Mouse (Mus musculus) midbrain, embryonic 16.5 days (tissue): ENCODE measurements around the gene Pbrm1. TPM values are rescaled to one million over a fixed set of nuclear protein-coding genes. Genes with fewer than 3 reads are reported as not detected.

Experiments
- ATAC-seq: fragments of 200-750 bp; cut with Nextera tagmentation; 2 replicates; pipeline ENCODE4 v1.8.0; 2017; ENCODE audit warnings: moderate TSS enrichment
- H3K27ac ChIP-seq: fragments of 300-500 bp; sonication (generic); 2 replicates; pipeline ENCODE4 v1.5.1; 2014; ENCODE audit warnings: mild to moderate bottlenecking, low read length, mixed read lengths
- H3K27me3 ChIP-seq: fragments of 300-500 bp; sonication (generic); 2 replicates; pipeline ENCODE4 v1.6.1; 2014; ENCODE audit warnings: low read depth, low read length, mixed read lengths; ENCODE audit not compliant: control insufficient read depth, insufficient read depth
- H3K36me3 ChIP-seq: fragments of 300-500 bp; sonication (generic); 2 replicates; pipeline ENCODE4 v1.6.1; 2014; ENCODE audit warnings: mild to moderate bottlenecking, low read length, moderate library complexity, mixed read lengths; ENCODE audit not compliant: control insufficient read depth, insufficient read depth
- H3K4me1 ChIP-seq: fragments of 300-500 bp; sonication (generic); 2 replicates; pipeline ENCODE4 v1.6.1; 2014; ENCODE audit warnings: mild to moderate bottlenecking, low read length, mixed read lengths; ENCODE audit not compliant: control insufficient read depth, insufficient read depth
- H3K4me2 ChIP-seq: fragments of 300-500 bp; sonication (generic); 2 replicates; pipeline ENCODE4 v1.6.1; 2014; ENCODE audit warnings: mild to moderate bottlenecking, low read length, mixed read lengths
- H3K4me3 ChIP-seq: fragments of 300-500 bp; sonication (generic); 2 replicates; pipeline ENCODE4 v1.5.1; 2014; ENCODE audit warnings: low read depth, mild to moderate bottlenecking, low read length, moderate library complexity, mixed read lengths
- H3K9ac ChIP-seq: fragments of 300-500 bp; sonication (generic); 2 replicates; pipeline ENCODE4 v1.6.1; 2014; ENCODE audit warnings: low read depth, low read length, mixed read lengths
- H3K9me3 ChIP-seq: fragments of 300-500 bp; sonication (generic); replicated peaks from 2 replicates; pipeline ENCODE4 v1.6.1; 2014; ENCODE audit warnings: mild to moderate bottlenecking, low read length, mixed read lengths; ENCODE audit not compliant: control insufficient read depth, poor library complexity, severe bottlenecking
- WGBS: fragments of 180-500 bp; shearing (Covaris S2); extraction: QIAGEN DNeasy Blood & Tissue Kit; methylation state at CpG from one replicate; pipeline ENCODE4 v1.1.7; 2014; 5-methylcytosine and 5-hydroxymethylcytosine counted together
- polyA plus RNA-seq: library from polyadenylated mRNA; unstranded; fragments of >200 nt; fragmentation: Nextera tagmentation; extraction: Ambion mirVana; gene quantifications from 2 replicates; pipeline ENCODE4 v1.2.1, GENCODE M21; 2015

Pbrm1 gene
- 118 and 128 TPM in 2 replicates for polyA plus RNA-seq

DNA sequence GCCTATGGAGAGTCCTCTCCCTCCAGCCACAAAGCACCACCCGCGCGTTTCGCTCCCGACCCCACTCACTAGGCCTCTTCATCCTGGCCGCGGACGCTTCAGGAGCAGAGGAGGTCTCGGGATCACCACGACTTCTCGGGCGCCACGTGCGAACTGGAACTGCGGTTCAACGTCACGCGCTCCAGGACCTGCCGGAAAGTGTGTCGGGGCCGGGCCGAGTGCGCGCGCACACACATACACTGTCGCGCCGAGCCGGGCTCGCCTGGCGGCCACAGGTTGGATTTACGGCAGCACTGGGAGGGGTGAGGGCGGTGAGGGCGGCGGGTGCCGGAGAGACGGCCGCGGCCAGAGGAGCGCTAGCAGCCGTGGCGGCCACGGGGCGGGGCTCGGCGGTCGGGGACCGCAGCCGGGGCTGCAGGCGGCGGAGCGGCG is at the start of gene Pbrm1, which contains the start of gene Gnl3:
Pbrm1 (plus strand) TSS at position 279 of the 432 bp plus-strand sequence.
Gnl3 (minus strand) TSS at position 293 of the 432 bp plus-strand sequence.
- H3K4me2 ChIP-seq = peak within 1 kb of the TSS; percentile 70
- ATAC-seq = peak; percentile 95
- peaks cover 15% of the 10 kb centered on the region for H3K36me3 ChIP-seq
- peaks cover 29% of the 10 kb centered on the region for H3K4me1 ChIP-seq
- WGBS = under 1% methylated on average over 42 of the region's 53 CpGs
- H3K4me3 ChIP-seq = peak within 1 kb of the TSS; percentile 84
- H3K9ac ChIP-seq = peak within 1 kb of the TSS; percentile 85
- no peaks in the 10 kb centered on the region for H3K27me3 ChIP-seq
- H3K9me3 ChIP-seq = no peaks in the 10 kb centered on the region
- peak within 1 kb of the TSS; percentile 98 for H3K27ac ChIP-seq

DNA sequence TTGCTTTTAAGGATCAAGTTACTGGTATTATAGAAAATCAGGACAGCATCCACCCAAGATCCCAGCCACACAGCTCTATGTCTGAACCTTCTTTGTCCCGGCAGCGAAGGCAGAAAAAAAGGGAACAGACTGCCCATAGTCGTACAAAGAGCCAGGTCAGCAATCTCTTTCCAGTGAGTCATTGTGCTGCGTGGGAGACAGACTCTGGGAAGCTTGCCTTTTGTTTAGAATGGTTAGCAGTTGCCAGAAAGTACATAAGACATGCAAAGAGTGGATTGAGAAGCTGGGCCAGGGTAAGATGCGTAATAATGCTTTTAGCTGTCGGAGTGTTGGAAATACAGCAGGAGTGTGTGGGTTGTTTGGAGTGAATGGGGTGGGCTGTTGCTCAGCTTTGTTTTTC is 44.7 kb upstream of the Pbrm1 start:
- no peaks in the 10 kb centered on the region for H3K4me1 ChIP-seq
- ATAC-seq = no peak
- H3K4me2 ChIP-seq = no peak overlapping the region
- H3K27ac ChIP-seq = peak overlapping the region; percentile 18; the same call in 1 of the 2 replicates
- no peak overlapping the region for H3K9ac ChIP-seq
- WGBS = 41% methylated on average over 6 of the region's 6 CpGs
- no peaks in the 10 kb centered on the region for H3K9me3 ChIP-seq
- H3K36me3 ChIP-seq = peaks cover 34% of the 10 kb centered on the region
- no peaks in the 10 kb centered on the region for H3K27me3 ChIP-seq
- H3K4me3 ChIP-seq = no peak overlapping the region

DNA sequence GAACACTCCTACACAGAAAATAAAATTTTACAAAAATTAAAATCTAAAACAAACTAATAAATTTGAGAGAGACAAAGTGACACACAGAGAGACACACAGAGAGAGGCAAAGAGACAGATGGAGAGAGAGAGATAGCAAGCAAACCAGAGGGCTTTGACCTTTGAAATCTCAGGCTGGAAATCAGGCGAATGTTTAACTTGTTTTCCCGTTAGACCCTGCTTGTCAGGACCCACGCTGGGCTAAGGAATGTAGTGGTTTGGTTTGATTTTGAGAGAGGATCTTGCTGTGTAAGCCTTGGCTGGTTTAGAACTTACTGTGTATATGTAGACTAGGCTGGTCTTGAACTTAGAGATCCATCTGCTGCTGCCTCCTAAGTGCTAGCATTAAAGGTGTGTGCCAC is 42.7 kb upstream of the Pbrm1 start:
- H3K4me2 ChIP-seq = no peak overlapping the region
- ATAC-seq = no peak
- no peak overlapping the region for H3K9ac ChIP-seq
- no peak overlapping the region for H3K27ac ChIP-seq
- WGBS = 85% methylated on average over 3 of the region's 3 CpGs
- H3K4me3 ChIP-seq = no peak overlapping the region
- H3K4me1 ChIP-seq = no peaks in the 10 kb centered on the region
- H3K9me3 ChIP-seq = no peaks in the 10 kb centered on the region
- peaks cover 23% of the 10 kb centered on the region for H3K36me3 ChIP-seq
- H3K27me3 ChIP-seq = no peaks in the 10 kb centered on the region

DNA sequence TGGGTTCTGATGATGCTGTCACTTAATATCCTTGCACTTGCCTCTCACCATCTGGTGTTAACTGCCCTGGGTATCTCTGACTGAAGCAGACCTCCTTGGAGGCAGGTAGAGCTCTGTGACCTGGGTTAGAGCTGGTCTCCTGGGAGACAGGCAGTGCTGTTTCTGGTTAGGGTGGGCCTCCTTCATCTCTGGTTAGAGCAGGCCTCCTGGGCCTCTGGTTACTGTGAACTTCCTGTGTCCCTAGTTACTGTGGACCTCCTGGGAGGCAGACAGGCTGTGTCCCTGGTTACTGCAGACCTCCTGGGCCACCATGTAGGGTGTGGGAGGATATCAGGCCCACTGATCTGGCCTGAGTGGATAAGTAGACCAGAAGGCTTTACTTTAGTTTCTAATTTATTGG is 22.5 kb upstream of the Pbrm1 start:
- Histone ChIP-seq H3K4me2 (no peak overlapping the region), H3K9ac (no peak overlapping the region), H3K36me3 (no peaks in the 10 kb centered on the region; the same call in 1 of the 2 replicates), H3K9me3 (no peaks in the 10 kb centered on the region), H3K27me3 (no peaks in the 10 kb centered on the region), H3K4me3 (no peak overlapping the region), H3K4me1 (peaks cover 8% of the 10 kb centered on the region), H3K27ac (no peak overlapping the region)
- ATAC-seq = no peak

DNA sequence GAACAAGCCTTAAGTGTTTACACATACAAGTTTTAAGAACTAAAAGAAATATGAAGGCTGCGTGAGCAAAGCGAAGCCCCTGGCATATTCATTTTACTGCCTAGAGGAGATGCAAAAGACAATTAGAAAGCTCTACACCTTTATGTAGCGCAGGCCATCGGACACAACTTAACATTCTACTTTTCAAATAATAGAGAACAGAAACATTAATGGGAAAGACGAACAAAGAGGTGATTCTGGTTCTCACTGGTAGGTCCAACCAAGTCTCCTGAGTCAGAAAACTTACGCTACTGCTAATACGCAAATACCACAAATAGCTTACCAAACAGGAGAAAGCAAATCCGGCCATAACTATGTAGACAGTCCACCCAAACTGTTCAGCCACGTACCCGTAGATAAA is 18.6 kb upstream of the Pbrm1 start:
- no peak for ATAC-seq
- H3K27me3 ChIP-seq = no peaks in the 10 kb centered on the region
- H3K36me3 ChIP-seq = no peaks in the 10 kb centered on the region; the same call in 1 of the 2 replicates
- peak overlapping the region; percentile 93 for H3K4me3 ChIP-seq
- H3K4me1 ChIP-seq = peaks cover 18% of the 10 kb centered on the region
- no peaks in the 10 kb centered on the region for H3K9me3 ChIP-seq
- 67% methylated on average over 10 of the region's 10 CpGs for WGBS
- H3K9ac ChIP-seq = peak overlapping the region; percentile 96
- no peak overlapping the region for H3K27ac ChIP-seq
- H3K4me2 ChIP-seq = peak overlapping the region; percentile 84

DNA sequence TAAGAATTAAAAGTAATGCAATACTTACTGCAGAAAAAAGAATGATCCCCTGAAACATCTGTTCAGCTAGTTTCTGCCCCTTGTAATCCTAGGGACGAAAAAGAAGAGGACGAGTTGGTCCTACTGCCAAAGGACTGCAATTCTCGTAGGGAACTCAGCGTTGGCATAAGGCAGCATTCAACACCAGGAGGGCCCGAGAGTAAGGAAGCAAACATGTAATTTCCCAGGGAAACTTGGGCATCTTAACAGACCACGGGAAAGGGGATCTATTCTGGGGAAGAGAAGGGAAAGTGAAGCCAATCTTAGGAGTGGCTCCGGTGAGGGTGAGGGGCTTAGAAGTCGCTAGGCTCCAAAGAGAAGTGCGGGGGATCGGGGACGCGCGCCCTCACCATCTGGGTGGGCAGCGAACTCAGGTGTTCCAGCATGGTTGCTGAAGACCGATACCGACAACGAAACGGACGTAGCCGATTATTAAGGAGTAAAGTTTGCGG is 18.1 kb upstream of the Pbrm1 start:
- peak overlapping the region; percentile 96 for H3K9ac ChIP-seq
- WGBS = under 1% methylated on average over 21 of the region's 21 CpGs
- peaks cover 18% of the 10 kb centered on the region for H3K4me1 ChIP-seq
- peak overlapping the region; percentile 93 for H3K4me3 ChIP-seq
- no peaks in the 10 kb centered on the region; the same call in 1 of the 2 replicates for H3K36me3 ChIP-seq
- H3K27me3 ChIP-seq = no peaks in the 10 kb centered on the region
- peak; percentile 2; the same call in 1 of the 2 replicates for ATAC-seq
- H3K4me2 ChIP-seq = peak overlapping the region; percentile 84
- H3K9me3 ChIP-seq = no peaks in the 10 kb centered on the region
- peak overlapping the region; percentile 96 for H3K27ac ChIP-seq

DNA sequence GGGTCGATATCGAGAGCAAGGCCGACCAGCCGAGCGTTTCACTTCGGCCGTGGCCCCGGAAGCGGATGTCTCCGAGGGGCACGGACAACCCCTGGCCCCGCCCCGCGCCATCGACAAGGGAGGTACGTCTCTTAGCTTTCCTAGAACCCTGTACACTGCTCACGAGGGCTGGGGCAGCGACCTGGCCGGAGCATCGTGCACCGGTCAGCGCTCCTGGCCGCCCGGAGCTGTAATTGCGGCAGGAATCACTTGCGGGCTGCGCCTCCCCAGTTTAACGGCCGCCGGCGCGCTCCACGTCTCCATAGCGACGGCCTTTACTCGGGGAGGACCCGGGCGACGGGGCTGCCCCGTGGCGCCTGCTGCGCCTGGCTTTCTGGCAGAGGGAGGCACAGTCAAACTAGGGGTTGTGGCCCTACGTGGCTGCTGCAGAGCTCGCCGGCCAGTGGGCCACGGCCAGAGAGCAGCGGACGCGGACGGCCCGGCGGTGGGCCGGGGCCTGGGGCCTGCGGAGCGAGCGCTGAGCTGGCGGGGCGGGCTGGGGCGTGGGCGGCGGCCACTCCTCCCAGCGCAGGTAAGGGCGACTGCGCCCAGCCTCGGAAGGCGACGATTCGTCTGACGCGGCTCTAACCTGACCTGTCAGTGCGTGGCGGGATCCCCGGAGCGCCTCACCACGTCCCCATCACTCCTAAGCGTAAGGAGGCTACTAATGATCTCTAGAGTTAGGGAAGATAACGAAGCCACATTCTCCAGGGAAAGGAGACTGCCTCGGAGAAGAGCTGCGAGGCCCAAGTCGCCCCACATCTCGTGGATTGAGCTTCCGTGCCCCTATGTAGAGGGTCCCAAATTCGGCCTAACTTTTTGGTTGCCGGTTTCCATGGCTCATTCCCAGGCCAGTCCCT is 17.4 kb upstream of the Pbrm1 start, which contains the start of the genes Glt8d1 and Spcs1:
Glt8d1 (plus strand) TSS at position 94 of the 899 bp plus-strand sequence.
Spcs1 (minus strand) TSS at position 366 of the 899 bp plus-strand sequence.
- peak; percentile 96 for ATAC-seq
- no peaks in the 10 kb centered on the region; the same call in 1 of the 2 replicates for H3K36me3 ChIP-seq
- H3K4me3 ChIP-seq = peak within 1 kb of the TSS; percentile 93
- H3K27ac ChIP-seq = peak within 1 kb of the TSS; percentile 96
- peaks cover 18% of the 10 kb centered on the region for H3K4me1 ChIP-seq
- peak within 1 kb of the TSS; percentile 84 for H3K4me2 ChIP-seq
- peak within 1 kb of the TSS; percentile 96 for H3K9ac ChIP-seq
- no peaks in the 10 kb centered on the region for H3K27me3 ChIP-seq
- under 1% methylated on average over 83 of the region's 84 CpGs for WGBS
- H3K9me3 ChIP-seq = no peaks in the 10 kb centered on the region

DNA sequence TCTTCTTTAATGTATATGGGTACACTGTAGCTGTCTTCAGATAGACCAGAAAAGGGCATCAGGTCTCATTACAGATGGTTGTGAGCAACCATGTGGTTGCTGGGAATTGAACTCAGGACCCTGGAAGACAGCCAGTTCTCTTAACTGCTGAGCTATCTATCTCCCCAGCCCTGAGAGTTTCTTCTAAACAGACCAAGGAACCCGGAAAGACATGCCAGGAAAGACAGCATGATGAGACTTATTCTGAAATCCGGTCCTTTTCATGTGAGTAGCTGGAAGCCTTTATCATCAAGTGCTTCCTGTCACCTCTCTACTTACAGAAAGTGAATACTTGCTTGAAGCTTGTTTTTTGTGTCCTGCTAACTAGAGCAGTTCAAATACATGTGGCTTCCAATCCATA is 14.4 kb upstream of the Pbrm1 start:
- ATAC-seq = no peak
- Histone ChIP-seq H3K4me2 (no peak overlapping the region), H3K9ac (no peak overlapping the region)

DNA sequence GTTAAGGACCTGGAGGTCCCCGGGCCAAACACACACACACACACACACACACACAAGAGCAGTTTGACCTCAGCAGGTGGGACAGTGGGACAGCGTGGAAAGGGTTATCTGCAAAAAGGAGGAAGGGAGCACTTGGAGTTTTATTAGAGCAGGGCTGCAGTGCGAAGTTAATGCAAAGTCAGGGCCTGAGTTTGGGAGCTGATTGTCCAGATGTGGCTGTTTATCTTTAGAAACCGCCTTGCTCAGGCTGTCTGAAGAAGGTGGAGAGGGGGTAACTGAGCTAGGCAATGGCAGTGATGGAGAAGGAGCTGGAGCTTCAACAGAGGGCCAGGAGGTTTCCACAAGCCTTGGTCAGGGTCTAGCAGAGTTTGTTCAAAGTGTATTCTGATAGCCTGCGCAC is 12.2 kb upstream of the Pbrm1 start:
- Histone ChIP-seq H3K4me3 (no peak overlapping the region), H3K27ac (no peak overlapping the region), H3K4me1 (peaks cover 10% of the 10 kb centered on the region), H3K4me2 (no peak overlapping the region), H3K36me3 (peaks cover 24% of the 10 kb centered on the region), H3K9me3 (no peaks in the 10 kb centered on the region), H3K27me3 (no peaks in the 10 kb centered on the region), H3K9ac (no peak overlapping the region)
- ATAC-seq = no peak
- WGBS = 88% methylated on average over 5 of the region's 5 CpGs

More for the DNA sequence above, 14.4 kb upstream of the Pbrm1 start:
- Histone ChIP-seq H3K27me3 (no peaks in the 10 kb centered on the region), H3K36me3 (peaks cover 10% of the 10 kb centered on the region; the same call in 1 of the 2 replicates), H3K4me3 (no peak overlapping the region), H3K27ac (no peak overlapping the region), H3K4me1 (peaks cover 18% of the 10 kb centered on the region), H3K9me3 (no peaks in the 10 kb centered on the region)
- 95% methylated on average over 2 of the region's 2 CpGs for WGBS
